In the genomic region with DNA sequence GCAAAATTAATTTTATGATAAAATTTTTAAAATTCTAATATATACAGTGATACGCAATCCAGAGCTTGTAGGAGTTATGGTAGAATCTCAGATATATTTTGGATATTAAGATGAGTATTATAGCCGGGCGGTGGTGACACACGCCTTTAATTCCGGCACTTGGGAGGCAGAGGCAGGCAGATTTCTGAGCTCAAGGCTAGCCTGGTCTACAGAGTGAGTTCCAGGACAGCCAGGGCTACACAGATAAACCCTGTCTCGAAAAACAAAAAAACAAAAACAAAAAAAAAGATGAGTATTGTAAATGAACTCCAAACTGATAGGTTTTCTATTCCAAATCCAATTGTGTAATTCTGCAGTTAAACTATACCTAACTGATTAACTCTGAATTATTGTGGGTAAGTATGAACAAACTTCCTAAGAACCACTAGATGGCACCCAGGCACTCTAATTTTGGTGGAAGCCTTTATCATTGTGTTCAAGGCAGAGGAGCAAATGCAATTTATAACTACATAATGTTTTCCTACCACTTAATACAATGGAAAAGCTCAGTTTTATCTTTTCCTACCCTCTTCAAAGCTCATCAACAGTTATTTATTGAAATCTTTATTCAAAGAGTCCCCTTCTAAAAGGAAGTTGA, we compare ENCODE assay signal across 8 mouse cellular contexts.
DNase-seq lines count a peak whose midpoint lies in the region; ATAC-seq and TF ChIP-seq lines count a peak whose summit lies in the region.

No protein-coding gene starts in this region.

- H3K9me3 ChIP-seq in heart, postnatal 0 days (replicated peaks; ENCODE audit: control insufficient read depth, low read length), result no peaks in the 10 kb centered on the region
- no peaks in the 10 kb centered on the region for H3K9me3 ChIP-seq in heart, embryonic 12.5 days (replicated peaks)
- H3K9me3 ChIP-seq in intestine, embryonic 16.5 days (ENCODE audit: control insufficient read depth, low read length), result no peaks in the 10 kb centered on the region

- TF ChIP-seq EP300 in heart, postnatal 0 days (IDR thresholded peaks at IDR 0.05; ENCODE audit: low read depth), result no peak

- peak; percentile 42 for TF ChIP-seq CTCF in heart, postnatal 0 days (IDR thresholded peaks at IDR 0.05; ENCODE audit: low read depth)

- no peaks in the 10 kb centered on the region for H3K36me3 ChIP-seq in heart, postnatal 0 days (replicated peaks; ENCODE audit: control insufficient read depth, insufficient read depth, low read length)
- no peaks in the 10 kb centered on the region for H3K36me3 ChIP-seq in heart, embryonic 12.5 days
- H3K36me3 ChIP-seq in intestine, embryonic 16.5 days (ENCODE audit: control insufficient read depth, insufficient read depth, low read length), result no peaks in the 10 kb centered on the region

- no peak overlapping the region for H3K4me2 ChIP-seq in heart, postnatal 0 days (ENCODE audit: low read depth, low read length)
- no peak overlapping the region for H3K4me2 ChIP-seq in heart, embryonic 12.5 days
- H3K4me2 ChIP-seq in intestine, embryonic 16.5 days (ENCODE audit: low read depth, low read length), result no peak overlapping the region

- H3K4me1 ChIP-seq in heart, postnatal 0 days (ENCODE audit: control insufficient read depth, insufficient read depth), result no peaks in the 10 kb centered on the region
- no peaks in the 10 kb centered on the region for H3K4me1 ChIP-seq in heart, embryonic 12.5 days (replicated peaks)
- no peaks in the 10 kb centered on the region for H3K4me1 ChIP-seq in intestine, embryonic 16.5 days (ENCODE audit: control insufficient read depth, insufficient read depth, low read length)

- H3K27ac ChIP-seq in heart, postnatal 0 days (ENCODE audit: low read depth), result no peak overlapping the region
- H3K27ac ChIP-seq in heart, embryonic 12.5 days (ENCODE audit: poor library complexity, severe bottlenecking), result no peak overlapping the region
- no peak overlapping the region for H3K27ac ChIP-seq in intestine, embryonic 16.5 days (ENCODE audit: low read length)

- 68% methylated on average over 6 of the region's 6 CpGs for WGBS in heart, postnatal 0 days
- 78% methylated on average over 6 of the region's 6 CpGs for WGBS in heart, embryonic 12.5 days
- 88% methylated on average over 6 of the region's 6 CpGs for WGBS in intestine, embryonic 16.5 days

- H3K9ac ChIP-seq in heart, postnatal 0 days (replicated peaks; ENCODE audit: low read depth, low read length), result no peak overlapping the region
- no peak overlapping the region for H3K9ac ChIP-seq in heart, embryonic 12.5 days
- H3K9ac ChIP-seq in intestine, embryonic 16.5 days (ENCODE audit: low read depth, low read length), result no peak overlapping the region

- H3K4me3 ChIP-seq in heart, postnatal 0 days (ENCODE audit: low read depth, low read length), result no peak overlapping the region
- no peak overlapping the region for H3K4me3 ChIP-seq in heart, embryonic 12.5 days
- no peak overlapping the region for H3K4me3 ChIP-seq in intestine, embryonic 16.5 days (ENCODE audit: low read length)

- peak; percentile 48 for DNase-seq in heart, postnatal 0 days (ENCODE audit: low spot score)
- peak; percentile 56 for DNase-seq in ES-CJ7 (ENCODE audit: low read depth, low spot score)
- DNase-seq in embryo, embryonic 10 days (ENCODE audit: low spot score), result peak; percentile 33
- peak; percentile 8 to 14 for DNase-seq in kidney, postnatal 36 days
- DNase-seq in layer of hippocampus, adult 9-11 months, result no peak
- no peak for DNase-seq in adrenal gland, adult 8-10 months

- ATAC-seq in heart, postnatal 0 days (ENCODE audit: insufficient read depth, low read depth), result no peak
- ATAC-seq in heart, embryonic 12.5 days (ENCODE audit: insufficient number of reproducible peaks, low FRiP score), result no peak
- ATAC-seq in intestine, embryonic 16.5 days, result no peak

- no peaks in the 10 kb centered on the region for H3K27me3 ChIP-seq in heart, postnatal 0 days (ENCODE audit: control insufficient read depth, insufficient read depth, low read length)
- no peaks in the 10 kb centered on the region for H3K27me3 ChIP-seq in heart, embryonic 12.5 days (replicated peaks)
- no peaks in the 10 kb centered on the region for H3K27me3 ChIP-seq in intestine, embryonic 16.5 days (replicated peaks; ENCODE audit: control insufficient read depth, insufficient read depth, low read length)

Comparison
In these comparisons a context has a peak if more than half of its experiments do, and no peak if none do; other contexts are left out.
1. DNase-seq: peak in heart, postnatal 0 days (single experiment), ES-CJ7 (single experiment), embryo, embryonic 10 days (single experiment) and kidney, postnatal 36 days (2 of 2); none in layer of hippocampus, adult 9-11 months (single experiment) and adrenal gland, adult 8-10 months (single experiment).